Mouse (Mus musculus) heart, embryonic 16.5 days (tissue): ENCODE data around the gene Plpp7. TPM values are rescaled to one million over a fixed set of nuclear protein-coding genes. Genes with fewer than 3 reads are reported as not detected.

Experiments
- ATAC-seq: fragments of 200-750 bp; cut with Nextera tagmentation; replicated peaks from 2 replicates; pipeline ENCODE4 v1.8.0; 2017; ENCODE audit warnings: moderate number of reproducible peaks; ENCODE audit not compliant: insufficient read depth, low FRiP score; ENCODE audit errors: extremely low read depth
- H3K27ac ChIP-seq: fragments of 300-500 bp; sonication (generic); 2 replicates; pipeline ENCODE4 v1.5.1; 2014; ENCODE audit warnings: mild to moderate bottlenecking, low read length, control low read depth, moderate library complexity
- H3K27me3 ChIP-seq: fragments of 300-500 bp; sonication (generic); 2 replicates; pipeline ENCODE4 v1.6.1; 2014; ENCODE audit warnings: low read length, mixed read lengths; ENCODE audit not compliant: control insufficient read depth, insufficient read depth
- H3K36me3 ChIP-seq: fragments of 300-500 bp; sonication (generic); 2 replicates; pipeline ENCODE4 v1.6.1; 2014; ENCODE audit not compliant: control insufficient read depth, insufficient read depth
- H3K4me1 ChIP-seq: fragments of 300-500 bp; sonication (generic); 2 replicates; pipeline ENCODE4 v1.6.1; 2014; ENCODE audit warnings: low read length, mixed read lengths; ENCODE audit not compliant: control insufficient read depth, insufficient read depth
- H3K4me2 ChIP-seq: fragments of 300-500 bp; sonication (generic); 2 replicates; pipeline ENCODE4 v1.6.1; 2014; ENCODE audit warnings: low read depth, mild to moderate bottlenecking, control low read depth, low read length
- H3K4me3 ChIP-seq: fragments of 300-500 bp; sonication (generic); 2 replicates; pipeline ENCODE4 v1.5.1; 2014; ENCODE audit warnings: mild to moderate bottlenecking, control low read depth, low read length
- H3K9ac ChIP-seq: fragments of 300-500 bp; sonication (generic); 2 replicates; pipeline ENCODE4 v1.6.1; 2014; ENCODE audit warnings: low read length, control low read depth
- H3K9me3 ChIP-seq: fragments of 300-500 bp; sonication (generic); replicated peaks from 2 replicates; pipeline ENCODE4 v1.6.1; 2016; ENCODE audit warnings: low read length; ENCODE audit not compliant: control insufficient read depth
- WGBS: fragments of 180-500 bp; shearing (Covaris S2); extraction: QIAGEN DNeasy Blood & Tissue Kit; methylation state at CpG from one replicate; pipeline ENCODE4 v1.1.7; 2014; 5-methylcytosine and 5-hydroxymethylcytosine counted together
- polyA plus RNA-seq: library from polyadenylated mRNA; unstranded; fragments of >200 nt; fragmentation: Nextera tagmentation; extraction: Ambion mirVana; gene quantifications from 2 replicates; pipeline ENCODE4 v1.2.1, GENCODE M21; 2015

Gene Plpp7
- polyA plus RNA-seq, 1 experiment from 2014 or later, result 21.4 TPM

- peak overlapping the region; percentile 88; the same call in 1 of the 2 replicates for H3K27ac ChIP-seq
- no peaks in the 10 kb centered on the region for H3K9me3 ChIP-seq
- WGBS, result 78% methylated on average over 9 of the region's 9 CpGs
- peaks cover 57% of the 10 kb centered on the region for H3K4me1 ChIP-seq
- H3K4me2 ChIP-seq, result no peak overlapping the region
- no peaks in the 10 kb centered on the region for H3K27me3 ChIP-seq
- no peaks in the 10 kb centered on the region for H3K36me3 ChIP-seq
- H3K9ac ChIP-seq, result no peak overlapping the region
- H3K4me3 ChIP-seq, result no peak overlapping the region
- no peak for ATAC-seq
Measured at GRCm38 (mm10) chr2:32058241-32058640, 37.1 kb upstream of the Plpp7 start.

GRCm38 (mm10) chr2:32058716-32059115 is 36.6 kb upstream of the Plpp7 start:
- H3K9ac ChIP-seq, result no peak overlapping the region
- H3K27me3 ChIP-seq, result no peaks in the 10 kb centered on the region
- no peak for ATAC-seq
- peaks cover 62% of the 10 kb centered on the region for H3K4me1 ChIP-seq
- 50% methylated on average over 5 of the region's 5 CpGs for WGBS
- H3K4me2 ChIP-seq, result no peak overlapping the region
- H3K9me3 ChIP-seq, result no peaks in the 10 kb centered on the region
- no peaks in the 10 kb centered on the region for H3K36me3 ChIP-seq
- no peak overlapping the region for H3K4me3 ChIP-seq
- no peak overlapping the region for H3K27ac ChIP-seq

GRCm38 (mm10) chr2:32059613-32060012 is 35.7 kb upstream of the Plpp7 start:
- H3K4me3 ChIP-seq, result no peak overlapping the region
- no peaks in the 10 kb centered on the region for H3K27me3 ChIP-seq
- 0 out of 2 replicates have a peak overlapping the region, but pooled peaks have one; percentile 18 for H3K9ac ChIP-seq
- ATAC-seq, result no peak
- H3K4me1 ChIP-seq, result peaks cover 70% of the 10 kb centered on the region
- no peaks in the 10 kb centered on the region for H3K9me3 ChIP-seq
- 52% methylated on average over 6 of the region's 6 CpGs for WGBS
- H3K36me3 ChIP-seq, result no peaks in the 10 kb centered on the region
- H3K27ac ChIP-seq, result peak overlapping the region; percentile 23; the same call in 1 of the 2 replicates
- H3K4me2 ChIP-seq, result no peak overlapping the region

GRCm38 (mm10) chr2:32060228-32060805 is 35.0 kb upstream of the Plpp7 start:
- H3K9ac ChIP-seq, result no peak overlapping the region
- H3K4me1 ChIP-seq, result peaks cover 70% of the 10 kb centered on the region
- H3K4me3 ChIP-seq, result no peak overlapping the region
- ATAC-seq, result no peak
- H3K27ac ChIP-seq, result peak overlapping the region; percentile 95; the same call in 1 of the 2 replicates
- no peaks in the 10 kb centered on the region for H3K36me3 ChIP-seq
- no peaks in the 10 kb centered on the region for H3K27me3 ChIP-seq
- H3K4me2 ChIP-seq, result no peak overlapping the region
- WGBS, result 59% methylated on average over 6 of the region's 6 CpGs
- H3K9me3 ChIP-seq, result no peaks in the 10 kb centered on the region

GRCm38 (mm10) chr2:32061189-32061588 is 34.1 kb upstream of the Plpp7 start:
- Histone ChIP-seq H3K4me1 (peaks cover 76% of the 10 kb centered on the region), H3K9ac (no peak overlapping the region), H3K4me2 (no peak overlapping the region), H3K4me3 (no peak overlapping the region), H3K9me3 (no peaks in the 10 kb centered on the region), H3K27me3 (no peaks in the 10 kb centered on the region), H3K36me3 (no peaks in the 10 kb centered on the region), H3K27ac (peak overlapping the region; percentile 95)
- 53% methylated on average over 2 of the region's 2 CpGs for WGBS
- no peak for ATAC-seq

GRCm38 (mm10) chr2:32061722-32062505 is 33.4 kb upstream of the Plpp7 start:
- H3K36me3 ChIP-seq, result no peaks in the 10 kb centered on the region
- H3K4me1 ChIP-seq, result peaks cover 79% of the 10 kb centered on the region
- no peaks in the 10 kb centered on the region for H3K9me3 ChIP-seq
- H3K9ac ChIP-seq, result 0 out of 2 replicates have a peak overlapping the region, but pooled peaks have one; percentile 3
- peak overlapping the region; percentile 95 for H3K27ac ChIP-seq
- no peak overlapping the region for H3K4me3 ChIP-seq
- no peaks in the 10 kb centered on the region for H3K27me3 ChIP-seq
- 43% methylated on average over 12 of the region's 12 CpGs for WGBS
- no peak for ATAC-seq
- no peak overlapping the region for H3K4me2 ChIP-seq

- Histone ChIP-seq H3K4me2 (peak overlapping the region; percentile 6; the same call in 1 of the 2 replicates), H3K27ac (peak overlapping the region; percentile 95), H3K4me1 (peaks cover 76% of the 10 kb centered on the region), H3K9ac (peak overlapping the region; percentile 35; the same call in 1 of the 2 replicates), H3K36me3 (no peaks in the 10 kb centered on the region), H3K27me3 (no peaks in the 10 kb centered on the region), H3K4me3 (no peak overlapping the region), H3K9me3 (no peaks in the 10 kb centered on the region)
- ATAC-seq, result no peak
- 73% methylated on average over 15 of the region's 15 CpGs for WGBS
Measured at GRCm38 (mm10) chr2:32062626-32063410, 32.5 kb upstream of the Plpp7 start.

- Histone ChIP-seq H3K4me1 (peaks cover 82% of the 10 kb centered on the region), H3K4me2 (peak overlapping the region; percentile 50), H3K27me3 (no peaks in the 10 kb centered on the region), H3K9me3 (no peaks in the 10 kb centered on the region), H3K36me3 (peaks cover 4% of the 10 kb centered on the region; the same call in 1 of the 2 replicates), H3K9ac (peak overlapping the region; percentile 69), H3K4me3 (no peak overlapping the region), H3K27ac (peak overlapping the region; percentile 95)
- 28% methylated on average over 7 of the region's 7 CpGs for WGBS
- ATAC-seq, result peak; percentile 34; the same call in 1 of the 2 replicates
Measured at GRCm38 (mm10) chr2:32063451-32064151, 31.7 kb upstream of the Plpp7 start.
